Mouse (Mus musculus) kidney, adult 8-10 months (tissue): ENCODE data around the gene Spata7.

Experiments used
- DNase-seq, 2 experiments: peaks; one replicate each; pipeline ENCODE4 v3.0.0; 2022

Gene Spata7

DNA sequence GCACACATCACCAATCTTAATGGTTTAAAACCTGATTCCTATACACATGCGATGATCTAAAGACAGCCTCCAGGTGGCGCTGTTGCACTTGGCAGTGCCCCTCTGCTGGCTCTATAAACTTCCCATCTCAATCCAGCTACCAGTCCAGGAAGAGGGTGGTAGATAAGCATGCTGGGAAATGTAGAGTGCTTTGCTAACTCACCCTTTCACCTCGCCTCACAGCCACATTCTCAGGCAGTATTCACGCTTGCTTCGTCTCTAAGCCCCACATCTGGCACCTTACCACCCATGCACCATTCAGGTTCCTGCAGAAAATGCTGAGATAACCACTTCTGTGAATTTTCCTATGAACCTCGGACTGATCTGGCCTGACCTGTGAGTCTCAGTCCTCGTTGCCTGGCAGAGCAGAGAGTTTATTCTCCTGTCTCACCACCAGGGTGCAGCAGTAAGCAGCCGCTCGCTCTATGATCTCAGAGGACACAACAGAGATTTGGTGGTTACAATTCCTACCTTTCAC, 46.7 kb downstream of the Spata7 start:
- DNase-seq: peak; percentile 82 to 83

DNA sequence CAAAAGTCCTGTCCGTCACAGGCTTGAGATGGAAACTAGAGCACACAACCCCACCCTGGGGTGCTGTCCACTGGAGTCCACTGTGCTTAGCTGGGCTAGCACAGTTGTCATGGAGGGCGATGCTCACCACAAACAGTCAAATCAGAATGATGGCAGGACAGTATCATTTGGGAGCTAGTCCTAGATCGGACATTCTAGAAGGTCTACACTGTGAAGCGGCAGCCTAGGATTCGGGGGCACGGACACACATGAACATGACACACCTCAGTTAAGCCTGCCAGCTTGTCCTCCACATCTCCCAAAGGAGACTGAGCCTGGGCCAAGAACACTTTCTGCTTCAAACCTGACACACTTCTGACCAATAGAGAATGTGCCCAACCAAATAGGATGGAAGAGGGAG, 48.9 kb downstream of the Spata7 start:
- DNase-seq: no peak

DNA sequence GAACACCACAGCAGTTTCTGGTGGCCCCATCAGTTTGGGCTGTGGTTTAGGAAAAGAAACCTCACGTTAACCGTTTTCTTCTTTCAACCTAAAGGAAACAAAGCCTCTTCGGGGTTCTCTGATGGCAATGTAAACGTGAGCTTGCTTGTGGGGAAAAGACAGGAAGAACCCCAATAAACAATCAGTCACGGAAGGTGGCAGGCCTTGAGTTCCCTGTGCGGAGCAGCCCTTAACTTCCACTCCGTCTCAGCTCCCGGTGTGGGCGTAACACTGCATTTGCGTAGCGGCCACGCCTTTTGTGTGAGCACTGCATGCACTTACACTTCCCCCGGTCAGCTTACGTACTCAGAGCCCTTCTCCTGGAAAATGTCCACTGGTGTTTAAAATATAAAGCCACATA, 49.4 kb downstream of the Spata7 start:
- DNase-seq: no peak

DNA sequence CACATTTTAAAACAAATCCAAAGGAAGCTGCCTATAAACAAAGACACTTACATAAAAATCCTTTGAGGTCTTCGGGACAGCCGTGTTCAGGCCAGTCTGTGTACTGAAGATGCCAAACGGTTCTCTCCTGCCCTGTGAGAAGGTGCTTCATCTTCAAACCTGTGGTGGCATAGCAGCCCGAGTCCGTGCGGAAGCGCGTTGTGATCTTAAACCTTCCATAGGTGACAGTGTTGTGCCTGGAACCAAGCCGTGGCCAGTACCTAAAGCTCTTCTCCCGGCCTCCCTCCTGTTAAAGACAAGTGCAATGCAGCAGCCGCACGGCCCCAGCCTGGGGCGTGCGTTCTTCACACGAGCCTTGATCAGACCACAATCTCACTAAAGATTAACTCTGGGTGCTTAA, 51.9 kb downstream of the Spata7 start:
- DNase-seq: no peak

DNA sequence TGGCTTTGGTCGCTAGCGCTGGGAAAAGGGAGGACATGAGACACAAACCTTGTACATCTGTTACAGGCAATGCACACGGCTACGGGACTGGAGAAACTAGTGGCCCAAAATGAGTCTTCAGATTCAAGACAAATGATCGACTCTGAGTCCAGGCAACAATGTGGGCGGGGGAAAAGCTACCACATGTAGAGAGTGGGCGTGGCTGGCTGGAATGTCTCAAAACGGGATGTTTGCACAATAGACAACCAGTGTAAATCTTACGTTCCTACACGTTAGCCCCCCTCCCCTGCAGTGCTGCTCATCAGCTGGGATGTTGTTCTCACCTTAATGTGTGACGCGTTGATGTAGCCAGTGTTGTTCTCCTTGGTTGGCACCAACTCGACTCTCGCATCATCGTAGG, 54.2 kb downstream of the Spata7 start:
- no peak for DNase-seq

DNA sequence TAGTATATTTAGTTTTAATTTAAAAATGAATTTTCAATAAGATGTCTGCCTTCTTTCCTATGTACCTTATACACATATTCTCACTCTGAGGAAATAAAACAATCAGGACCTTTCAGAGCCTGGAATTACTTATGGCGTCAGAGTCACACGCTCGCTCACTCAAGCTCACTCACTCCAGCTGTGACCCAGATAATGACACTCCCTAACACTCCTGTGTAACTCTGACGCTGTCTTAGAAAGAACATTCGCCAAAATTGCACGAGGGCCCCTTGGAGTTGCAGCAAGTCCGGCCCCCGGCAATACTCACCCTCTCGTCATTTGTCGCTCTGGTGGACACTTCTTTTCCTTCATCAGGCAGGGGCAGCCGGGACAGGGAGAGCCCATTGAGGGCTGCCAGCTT, 55.2 kb downstream of the Spata7 start:
- DNase-seq: no peak

DNA sequence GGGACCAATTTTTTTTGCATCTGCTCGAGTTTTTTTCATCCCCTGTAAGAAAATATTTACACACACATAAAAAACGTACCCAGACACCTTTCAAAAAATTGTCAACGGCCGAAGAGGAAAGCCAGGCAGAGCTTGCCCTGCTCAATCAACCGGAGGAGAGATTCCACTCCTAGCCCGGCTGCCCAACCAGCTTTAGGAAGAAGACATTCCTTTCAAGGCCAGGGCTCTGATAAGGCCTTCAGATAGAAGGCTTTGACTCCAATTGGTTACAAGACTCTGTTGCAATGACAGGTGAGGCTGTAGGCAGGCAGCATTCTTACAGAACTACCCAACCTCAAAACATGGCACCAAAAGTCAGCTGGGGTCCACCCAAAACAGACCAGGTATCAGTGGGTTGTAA, 55.6 kb downstream of the Spata7 start:
- DNase-seq: no peak

DNA sequence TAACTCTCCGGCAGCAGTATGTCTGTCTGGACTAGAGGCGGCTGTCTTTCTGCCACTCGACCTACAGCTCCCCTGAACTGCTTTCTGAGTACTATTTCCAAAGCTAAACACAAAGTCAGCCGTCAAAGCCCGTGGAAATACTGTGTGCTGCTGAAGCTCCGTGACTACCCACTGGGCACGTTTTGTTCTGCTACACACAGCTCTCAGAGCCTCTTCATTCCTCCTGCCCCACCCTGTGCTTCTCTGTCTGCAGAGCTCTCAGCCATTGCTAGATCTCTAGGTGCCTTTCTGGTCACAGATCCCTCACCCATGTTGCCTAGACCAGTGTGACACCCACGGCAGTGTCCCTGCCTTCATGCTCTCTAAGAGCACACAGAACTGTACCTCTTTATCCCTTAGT, 62.3 kb downstream of the Spata7 start:
- DNase-seq: no peak

DNA sequence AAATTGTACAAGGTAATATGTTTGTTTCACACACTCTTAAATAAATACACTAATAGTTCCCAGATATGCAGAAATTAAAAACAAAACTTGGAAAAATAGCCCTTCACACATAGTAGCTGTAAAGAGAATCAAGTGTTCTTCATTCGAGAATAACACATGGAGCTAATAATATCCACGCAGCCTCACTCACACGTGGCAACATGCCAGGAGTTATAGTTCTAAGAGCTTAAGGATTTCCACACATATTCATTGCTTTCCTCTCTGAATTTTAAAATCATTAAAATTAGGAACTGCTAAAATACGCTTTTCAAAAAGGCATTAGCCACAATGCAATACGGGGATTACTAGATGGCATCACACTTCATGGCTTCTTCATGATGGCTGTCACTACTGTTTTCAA, 69.2 kb downstream of the Spata7 start:
- DNase-seq: no peak

DNA sequence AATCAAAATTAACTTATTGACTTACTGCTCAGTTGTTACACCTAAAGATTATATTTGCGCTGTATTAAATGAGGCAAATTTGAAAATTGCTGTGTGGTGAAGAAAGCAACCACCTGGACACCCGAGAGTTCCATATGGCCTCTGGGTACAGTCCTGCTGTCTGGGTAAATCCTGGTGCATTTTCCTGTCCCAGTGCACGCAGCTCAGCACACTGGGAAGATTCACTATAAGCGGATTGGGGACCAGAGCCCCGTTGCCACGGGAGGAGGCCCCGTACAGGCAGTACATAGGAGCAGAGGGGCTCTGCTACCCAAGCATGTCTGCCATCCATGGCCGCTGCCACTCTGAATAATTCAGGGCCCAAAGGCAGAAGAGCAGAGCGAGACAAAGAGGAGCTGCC, 73.6 kb downstream of the Spata7 start:
- no peak for DNase-seq

DNA sequence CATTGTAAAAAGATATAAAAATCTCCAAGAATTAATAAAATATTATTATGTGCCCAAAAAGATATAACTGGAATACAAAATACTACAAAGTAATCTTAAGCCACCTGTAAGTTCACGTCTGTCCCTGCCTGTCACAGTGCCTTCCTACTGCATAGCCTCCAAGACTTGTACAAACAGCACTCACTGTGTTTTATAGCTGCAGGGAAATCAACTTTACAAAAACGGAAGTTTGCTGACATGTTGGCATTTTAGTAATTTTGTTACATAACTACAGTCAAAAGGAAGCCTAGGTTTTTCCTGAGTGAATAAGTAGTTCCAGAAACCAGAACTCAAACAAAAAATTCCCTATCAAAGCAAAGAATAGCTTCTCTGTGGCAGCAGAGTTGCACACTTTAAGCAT, 75.6 kb downstream of the Spata7 start:
- DNase-seq: no peak

DNA sequence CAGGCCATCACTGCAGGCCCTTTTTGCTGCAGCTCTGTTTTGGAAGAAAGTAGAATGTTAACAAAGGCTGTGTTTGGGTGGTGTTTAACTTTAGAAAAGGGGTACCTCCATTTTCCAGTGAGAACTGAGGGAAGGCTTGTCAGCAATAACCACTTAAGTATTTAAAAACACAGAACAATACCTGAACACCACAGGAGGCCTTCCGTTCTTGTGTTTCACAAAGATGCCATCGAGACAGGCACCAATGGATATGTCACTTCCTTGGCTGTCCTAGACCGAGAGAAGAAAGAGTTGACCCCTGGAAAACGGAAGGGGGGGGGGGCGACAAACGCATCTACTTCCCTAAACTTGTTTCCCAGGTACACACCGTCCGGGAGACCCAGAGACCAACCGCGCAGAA, 76.0 kb downstream of the Spata7 start:
- no peak for DNase-seq

DNA sequence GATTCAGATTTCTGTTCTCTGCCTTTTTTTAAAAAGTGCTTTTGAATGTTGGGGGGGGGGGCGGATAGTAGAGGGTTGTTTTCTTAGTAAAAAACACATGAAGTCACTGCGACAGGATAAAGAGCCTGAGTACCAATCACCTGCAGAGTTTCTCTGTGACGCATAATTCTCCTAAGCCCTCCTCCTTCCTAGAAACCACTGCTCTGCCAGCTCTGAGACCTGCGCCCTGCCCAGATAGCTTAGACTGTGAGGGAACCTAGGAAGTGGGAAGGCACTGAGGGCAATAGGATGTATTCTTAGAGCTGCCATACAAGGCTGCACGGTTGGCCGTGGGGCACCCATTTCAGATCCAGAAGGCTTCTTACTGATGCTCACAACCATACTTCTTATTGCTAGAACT, 84.9 kb downstream of the Spata7 start:
- no peak for DNase-seq

DNA sequence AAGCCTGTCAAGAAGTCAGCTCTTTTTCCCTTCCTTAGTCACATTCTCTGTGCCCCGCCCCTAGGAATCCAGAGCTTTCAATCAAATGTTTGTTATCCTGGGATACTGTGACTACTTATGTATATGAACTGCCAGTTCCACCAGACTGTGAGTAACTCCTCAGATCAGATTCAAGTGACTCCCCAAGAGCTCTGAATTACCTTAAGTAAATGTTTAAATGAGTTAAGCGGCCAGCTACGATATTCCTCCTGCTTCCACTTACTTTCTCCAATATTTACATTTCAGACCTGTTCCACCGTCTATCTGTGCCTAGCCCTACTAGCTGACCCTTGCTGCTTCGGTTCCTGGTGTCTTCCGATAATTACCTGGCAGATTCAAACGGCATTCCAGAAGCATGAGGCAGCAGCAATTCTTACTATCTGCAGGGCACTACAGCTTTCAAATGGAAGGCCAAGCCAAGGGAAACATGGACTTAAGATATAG, 85.7 kb downstream of the Spata7 start:
- DNase-seq: no peak

DNA sequence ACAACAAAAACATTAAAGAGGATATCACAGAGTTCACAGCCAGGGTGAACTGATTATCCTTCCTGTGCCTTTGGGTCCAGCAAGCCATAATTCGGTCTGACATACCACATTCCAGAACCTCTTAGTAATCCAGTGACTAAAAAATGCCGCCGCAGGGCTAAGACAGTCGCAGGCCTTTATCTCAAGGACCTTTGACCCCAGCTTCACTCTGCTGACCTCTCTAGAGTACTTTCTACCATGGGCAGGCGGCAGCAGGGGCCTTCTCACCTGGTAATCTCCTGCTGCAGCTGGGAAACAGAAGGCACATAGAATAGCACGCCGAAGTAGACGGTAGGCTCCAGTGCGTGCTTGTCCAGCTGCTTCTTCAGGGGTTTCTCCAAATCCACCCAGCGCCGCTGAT, 86.8 kb downstream of the Spata7 start:
- peak; percentile 53 to 55 for DNase-seq

DNA sequence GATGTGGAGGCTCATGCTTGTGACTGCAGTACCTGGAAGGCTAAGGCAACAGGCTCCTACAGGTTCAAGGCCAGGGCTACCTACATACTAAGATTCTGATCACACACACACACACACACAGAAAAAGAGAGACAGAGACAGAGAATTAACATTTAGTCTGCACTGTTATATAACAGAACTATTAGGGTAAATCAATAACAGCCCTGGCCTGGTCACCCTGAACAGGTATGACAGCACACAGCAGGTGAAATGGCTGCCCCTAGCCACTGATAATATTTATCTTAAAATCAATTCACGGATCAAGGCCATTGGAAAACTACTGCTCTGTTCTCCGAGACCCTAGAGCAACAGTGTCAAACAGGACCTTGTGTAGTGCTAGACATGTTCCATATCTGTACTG, 88.2 kb downstream of the Spata7 start:
- peak in 1 of 2 experiments; percentile 66 for DNase-seq
